Mouse (Mus musculus) midbrain, embryonic 13.5 days (tissue): ENCODE results near the gene Fcgr2b. TPM values are rescaled to one million over a fixed set of nuclear protein-coding genes. Genes with fewer than 3 reads are reported as not detected.
"Not testable (repeated sequence)": the region's sequence is repeated elsewhere in the genome, so short reads cannot be mapped to it uniquely, and the experiment has no call there.

Source experiments
- ATAC-seq: fragments of 200-750 bp; cut with Nextera tagmentation; 2 replicates; pipeline ENCODE4 v1.8.0; 2017; ENCODE audit warnings: mild to moderate bottlenecking, moderate TSS enrichment, moderate library complexity
- H3K27ac ChIP-seq: fragments of 300-500 bp; sonication (generic); 2 replicates; pipeline ENCODE4 v1.5.1; 2015; ENCODE audit warnings: inconsistent platforms, mild to moderate bottlenecking, moderate library complexity
- H3K27me3 ChIP-seq: fragments of 300-500 bp; sonication (generic); 2 replicates; pipeline ENCODE4 v1.6.1; 2015; ENCODE audit warnings: mild to moderate bottlenecking, inconsistent platforms
- H3K36me3 ChIP-seq: fragments of 300-500 bp; sonication (generic); 2 replicates; pipeline ENCODE4 v1.6.1; 2015; ENCODE audit warnings: mild to moderate bottlenecking, inconsistent platforms
- H3K4me1 ChIP-seq: fragments of 300-500 bp; sonication (generic); replicated peaks from 2 replicates; pipeline ENCODE4 v1.6.1; 2015; ENCODE audit warnings: inconsistent platforms
- H3K4me2 ChIP-seq: fragments of 300-500 bp; sonication (generic); replicated peaks from 2 replicates; pipeline ENCODE4 v1.6.1; 2015; ENCODE audit warnings: moderate library complexity, mild to moderate bottlenecking, inconsistent platforms
- H3K4me3 ChIP-seq: fragments of 300-500 bp; sonication (generic); replicated peaks from 2 replicates; pipeline ENCODE4 v1.5.1; 2015; ENCODE audit warnings: mild to moderate bottlenecking, inconsistent platforms
- H3K9ac ChIP-seq: fragments of 300-500 bp; sonication (generic); replicated peaks from 2 replicates; pipeline ENCODE4 v1.6.1; 2015; ENCODE audit warnings: mild to moderate bottlenecking, inconsistent platforms
- H3K9me3 ChIP-seq: fragments of 300-500 bp; sonication (generic); 2 replicates; pipeline ENCODE4 v1.6.1; 2016; ENCODE audit warnings: mild to moderate bottlenecking, inconsistent platforms
- WGBS: fragments of 180-500 bp; shearing (Covaris S2); methylation state at CpG from one replicate; pipeline ENCODE4 v1.1.7; 2015; 5-methylcytosine and 5-hydroxymethylcytosine counted together
- polyA plus RNA-seq: library from polyadenylated mRNA; unstranded; fragments of >200 nt; fragmentation: Nextera tagmentation; extraction: Ambion mirVana; gene quantifications from 2 replicates; pipeline ENCODE4 v1.2.1, GENCODE M21; 2015

Gene Fcgr2b
- polyA plus RNA-seq, 1 experiment from 2014 or later = 0.57 TPM

DNA sequence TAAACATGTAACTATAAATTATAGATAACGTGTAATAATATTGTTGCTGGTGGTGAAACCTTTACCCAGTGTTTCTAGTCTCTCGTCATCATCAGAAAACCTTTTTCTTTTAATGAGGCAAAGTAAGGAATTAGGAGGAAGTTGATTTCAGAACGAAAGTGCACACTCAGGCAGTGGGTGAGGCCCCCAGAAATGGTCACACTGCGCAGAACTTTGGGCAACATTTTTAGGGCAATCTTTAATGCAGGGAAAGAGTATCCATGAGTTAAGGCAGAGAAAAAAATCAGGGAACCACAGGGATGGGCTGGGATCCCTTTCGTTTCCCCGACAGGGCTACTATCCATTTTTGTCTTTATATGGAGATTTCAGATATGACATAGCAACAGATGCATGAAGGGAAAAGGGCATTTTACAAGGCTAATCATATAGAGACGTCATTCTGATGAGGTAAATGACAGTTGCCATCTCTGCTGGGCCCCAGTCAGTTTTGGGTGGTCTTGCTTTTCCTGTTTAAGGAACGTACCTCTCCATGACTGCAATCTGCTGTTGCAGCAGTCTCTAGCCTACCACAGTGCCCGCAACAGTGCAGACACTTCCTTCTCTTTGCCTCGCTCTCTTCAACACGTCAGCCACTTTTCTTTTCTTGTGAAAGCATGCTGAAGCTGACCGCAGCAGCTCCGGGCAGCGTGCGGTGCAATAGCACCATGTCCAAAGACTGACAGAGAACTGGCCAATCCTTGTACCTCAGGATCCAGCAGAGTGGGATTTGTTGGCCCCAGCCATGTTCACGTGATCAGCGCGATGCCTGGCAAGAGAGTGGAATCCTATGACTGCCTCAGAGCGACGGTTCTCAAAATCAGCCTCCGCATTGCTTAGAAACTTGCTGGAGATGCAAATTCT lies 21.7 kb upstream of the Fcgr2b start:
- no peaks in the 10 kb centered on the region for H3K4me1 ChIP-seq
- no peak overlapping the region for H3K9ac ChIP-seq
- H3K4me2 ChIP-seq = peak overlapping the region; percentile 26; the same call in 1 of the 2 replicates
- no peak overlapping the region for H3K27ac ChIP-seq
- no peak overlapping the region for H3K4me3 ChIP-seq
- H3K27me3 ChIP-seq = no peaks in the 10 kb centered on the region
- no peak for ATAC-seq
- no peaks in the 10 kb centered on the region for H3K36me3 ChIP-seq
- H3K9me3 ChIP-seq = no peaks in the 10 kb centered on the region
- WGBS = 65% methylated on average over 21 of the region's 21 CpGs

DNA sequence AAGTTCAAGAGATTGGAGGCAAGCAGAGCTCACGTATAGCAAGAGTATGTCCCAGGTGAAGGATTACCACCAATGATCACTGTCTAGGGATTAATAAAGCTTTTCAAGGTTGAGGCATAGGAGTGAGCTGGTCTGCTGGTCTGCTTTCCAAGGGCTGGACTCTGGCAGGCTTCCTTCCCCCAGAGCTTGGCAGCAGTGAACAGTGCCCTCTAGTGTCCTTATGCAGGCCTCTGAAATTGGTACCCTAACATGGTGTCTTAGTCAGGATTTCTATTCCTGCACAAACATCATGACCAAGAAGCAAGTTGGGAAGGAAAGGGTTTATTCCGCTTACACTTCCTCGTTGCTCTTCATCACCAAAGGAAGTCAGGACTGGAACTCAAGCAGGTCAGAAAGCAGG lies 20.4 kb upstream of the Fcgr2b start:
- no peak for ATAC-seq
- Histone ChIP-seq H3K27me3 (no peaks in the 10 kb centered on the region), H3K9ac (no peak overlapping the region), H3K4me3 (no peak overlapping the region), H3K4me2 (no peak overlapping the region), H3K9me3 (no peaks in the 10 kb centered on the region), H3K27ac (no peak overlapping the region), H3K4me1 (no peaks in the 10 kb centered on the region), H3K36me3 (no peaks in the 10 kb centered on the region)
- WGBS = 46% methylated on average over 3 of the region's 3 CpGs

DNA sequence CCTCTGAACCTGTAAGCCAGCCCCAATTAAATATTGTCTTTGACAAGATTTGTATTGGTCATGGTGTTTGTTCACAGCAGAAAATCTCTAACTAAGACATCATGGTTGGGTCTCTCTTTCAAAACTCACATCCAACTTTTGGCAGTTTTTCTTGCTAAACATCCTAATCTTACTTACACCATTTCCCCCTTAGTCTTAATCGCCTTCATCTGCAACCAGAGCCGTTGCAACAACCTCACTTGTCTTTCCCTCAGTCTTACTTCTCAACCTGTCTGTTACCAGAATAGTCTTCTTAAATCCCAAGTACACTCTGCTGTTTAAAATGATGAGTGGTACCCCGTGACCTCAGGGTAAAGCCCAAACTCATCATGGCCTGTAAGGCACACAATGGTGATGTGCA lies 19.7 kb upstream of the Fcgr2b start:
- Histone ChIP-seq H3K36me3 (no peaks in the 10 kb centered on the region), H3K9me3 (no peaks in the 10 kb centered on the region), H3K9ac (no peak overlapping the region), H3K27ac (no peak overlapping the region), H3K4me3 (no peak overlapping the region), H3K4me1 (no peaks in the 10 kb centered on the region), H3K27me3 (no peaks in the 10 kb centered on the region), H3K4me2 (no peak overlapping the region)
- ATAC-seq = no peak
- whole genome bisulfite sequencing = 78% methylated on average over 3 of the region's 3 CpGs

DNA sequence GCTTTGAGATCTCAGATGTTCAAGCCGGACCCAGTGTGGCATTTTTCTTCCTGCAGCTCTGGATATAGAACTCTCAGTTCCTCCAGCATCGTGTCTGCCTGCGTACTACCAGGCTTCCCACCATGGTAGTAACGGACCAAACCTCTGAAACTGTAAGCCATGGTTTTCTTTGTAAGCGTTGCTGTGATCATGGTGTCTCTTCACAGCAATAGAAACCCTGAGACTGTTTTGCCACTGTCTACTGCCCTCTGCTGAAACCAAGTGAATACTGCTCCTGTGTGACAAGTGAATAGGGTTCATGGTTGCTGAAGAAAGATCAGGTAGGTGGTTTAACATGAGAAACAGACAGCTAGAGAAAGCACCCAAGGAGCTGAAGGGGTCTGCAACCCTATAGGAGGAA lies 16.2 kb upstream of the Fcgr2b start:
- H3K36me3 ChIP-seq = no peaks in the 10 kb centered on the region
- H3K4me3 ChIP-seq = no peak overlapping the region
- no peak overlapping the region for H3K4me2 ChIP-seq
- no peaks in the 10 kb centered on the region for H3K27me3 ChIP-seq
- no peak overlapping the region for H3K27ac ChIP-seq
- no peak overlapping the region for H3K9ac ChIP-seq
- WGBS = 73% methylated on average over 5 of the region's 5 CpGs
- no peak for ATAC-seq
- no peaks in the 10 kb centered on the region for H3K9me3 ChIP-seq
- no peaks in the 10 kb centered on the region for H3K4me1 ChIP-seq

DNA sequence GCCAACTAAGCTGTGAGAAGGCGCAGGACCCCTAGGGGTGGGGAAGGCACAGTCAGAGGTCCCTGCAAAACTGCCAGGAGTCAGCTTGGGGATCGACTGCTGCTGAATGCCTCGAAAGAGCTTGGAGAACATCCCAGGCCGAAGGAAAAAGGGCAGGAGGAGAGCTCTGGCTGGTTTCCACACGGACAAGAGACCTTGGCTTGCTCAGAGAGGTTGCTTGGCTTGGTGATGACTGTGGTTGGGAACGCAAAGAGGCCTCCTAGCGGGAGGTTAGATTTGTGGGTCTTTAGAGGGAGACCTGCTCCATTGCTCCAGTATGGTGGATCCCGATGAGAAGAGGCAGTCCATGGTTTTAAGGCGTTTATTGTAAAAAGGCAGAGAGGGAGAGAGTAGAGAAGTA lies 13.3 kb upstream of the Fcgr2b start:
- Histone ChIP-seq H3K9me3 (no peaks in the 10 kb centered on the region), H3K27ac (no peak overlapping the region), H3K27me3 (no peaks in the 10 kb centered on the region), H3K4me2 (no peak overlapping the region), H3K4me1 (no peaks in the 10 kb centered on the region), H3K4me3 (no peak overlapping the region), H3K9ac (no peak overlapping the region), H3K36me3 (no peaks in the 10 kb centered on the region)
- 80% methylated on average over 9 of the region's 9 CpGs for WGBS
- ATAC-seq = no peak

DNA sequence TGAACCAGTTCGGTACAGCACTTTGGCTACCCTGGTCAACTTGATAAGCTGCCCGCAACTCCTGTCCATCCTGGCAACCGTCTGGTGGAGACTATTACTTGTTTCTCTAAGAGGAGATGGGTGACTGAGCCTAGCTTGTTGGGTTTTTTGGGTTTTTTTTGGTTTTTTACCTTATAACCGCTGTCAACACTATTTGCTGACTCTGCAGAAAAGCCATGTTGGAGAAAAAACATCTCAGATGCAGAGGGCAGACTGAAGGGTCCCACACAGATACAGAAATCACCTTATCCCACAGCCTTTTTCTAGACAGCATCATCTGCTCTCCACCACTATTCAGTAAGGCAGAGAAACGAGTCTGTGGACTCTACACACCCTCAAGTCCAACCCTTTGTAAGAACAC lies 9.5 kb upstream of the Fcgr2b start:
- Histone ChIP-seq H3K4me2 (no peak overlapping the region), H3K4me1 (no peaks in the 10 kb centered on the region), H3K36me3 (no peaks in the 10 kb centered on the region), H3K27me3 (no peaks in the 10 kb centered on the region), H3K9me3 (no peaks in the 10 kb centered on the region), H3K9ac (no peak overlapping the region), H3K4me3 (no peak overlapping the region), H3K27ac (no peak overlapping the region)
- no peak for ATAC-seq
- 82% methylated on average over 5 of the region's 5 CpGs for WGBS

DNA sequence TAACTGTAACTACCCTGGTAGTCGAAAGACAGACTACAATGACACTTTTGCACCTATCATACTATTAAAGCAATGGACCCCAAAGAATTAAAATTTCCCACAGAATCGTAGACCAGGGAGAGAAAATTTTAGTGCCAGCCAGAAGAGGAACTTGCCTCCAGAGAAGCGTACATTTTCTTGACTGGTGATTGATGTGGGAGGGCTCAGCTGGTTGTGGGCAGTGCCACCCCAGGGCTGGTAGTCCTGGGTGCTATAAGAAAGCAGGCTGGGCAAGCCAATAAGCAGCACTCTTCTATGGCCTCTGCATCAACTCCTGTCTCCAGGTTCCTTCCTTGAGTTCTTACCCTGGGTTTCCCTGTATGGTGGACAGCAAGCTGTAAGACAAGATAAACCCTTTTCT lies 8.7 kb upstream of the Fcgr2b start:
- WGBS = 89% methylated on average over 3 of the region's 3 CpGs
- Histone ChIP-seq H3K9ac (no peak overlapping the region), H3K9me3 (no peaks in the 10 kb centered on the region), H3K4me1 (no peaks in the 10 kb centered on the region), H3K36me3 (no peaks in the 10 kb centered on the region), H3K4me2 (no peak overlapping the region), H3K27ac (no peak overlapping the region), H3K27me3 (no peaks in the 10 kb centered on the region), H3K4me3 (no peak overlapping the region)
- ATAC-seq = no peak

DNA sequence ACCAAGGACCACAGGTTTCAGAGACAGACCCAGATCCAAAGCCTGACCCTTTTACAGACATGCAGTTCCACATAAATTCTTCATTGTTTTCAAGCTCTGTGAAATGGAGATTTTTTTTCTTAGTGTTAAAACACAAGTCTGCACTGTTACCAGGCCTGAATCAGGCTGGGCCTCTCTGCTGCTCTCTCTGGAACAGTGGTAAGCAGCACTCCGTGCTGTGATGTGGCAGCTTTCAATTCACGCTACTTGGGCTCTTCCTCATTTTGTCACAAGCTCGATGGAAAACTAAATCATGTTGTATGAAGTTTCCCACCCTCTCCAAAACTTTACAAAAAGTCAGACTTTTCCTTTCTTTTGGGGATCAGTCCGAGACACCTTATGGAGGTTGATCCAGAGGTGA lies 6.7 kb upstream of the Fcgr2b start:
- Histone ChIP-seq H3K4me2 (no peak overlapping the region), H3K9me3 (no peaks in the 10 kb centered on the region), H3K9ac (no peak overlapping the region), H3K36me3 (no peaks in the 10 kb centered on the region), H3K4me3 (no peak overlapping the region), H3K4me1 (no peaks in the 10 kb centered on the region), H3K27ac (no peak overlapping the region), H3K27me3 (no peaks in the 10 kb centered on the region)
- no peak for ATAC-seq
- 85% methylated on average over 4 of the region's 4 CpGs for WGBS

DNA sequence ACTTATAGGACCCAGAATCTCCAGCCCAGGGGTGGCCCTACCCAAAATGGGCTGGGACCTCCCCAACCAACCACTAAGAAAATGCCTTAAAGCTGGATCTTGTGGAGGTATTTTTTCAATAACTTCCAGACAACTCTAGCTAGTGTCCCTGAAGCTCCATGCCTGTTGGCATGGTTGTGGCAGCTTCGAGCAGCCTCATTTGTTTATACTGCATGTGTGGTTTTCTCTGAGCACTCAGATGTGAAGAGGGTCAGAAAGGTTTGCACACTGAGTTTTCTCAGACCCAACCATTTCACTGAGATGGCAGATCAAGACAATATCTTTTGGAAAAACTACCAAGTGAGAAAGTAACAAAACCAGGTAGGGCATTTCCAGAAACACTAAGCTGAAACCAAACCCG lies 6.0 kb upstream of the Fcgr2b start:
- WGBS = 87% methylated on average over 2 of the region's 2 CpGs
- no peaks in the 10 kb centered on the region for H3K9me3 ChIP-seq
- H3K4me1 ChIP-seq = no peaks in the 10 kb centered on the region
- H3K4me3 ChIP-seq = no peak overlapping the region
- no peak overlapping the region for H3K9ac ChIP-seq
- no peak overlapping the region for H3K27ac ChIP-seq
- no peaks in the 10 kb centered on the region for H3K36me3 ChIP-seq
- no peak for ATAC-seq
- no peak overlapping the region for H3K4me2 ChIP-seq
- no peaks in the 10 kb centered on the region for H3K27me3 ChIP-seq

DNA sequence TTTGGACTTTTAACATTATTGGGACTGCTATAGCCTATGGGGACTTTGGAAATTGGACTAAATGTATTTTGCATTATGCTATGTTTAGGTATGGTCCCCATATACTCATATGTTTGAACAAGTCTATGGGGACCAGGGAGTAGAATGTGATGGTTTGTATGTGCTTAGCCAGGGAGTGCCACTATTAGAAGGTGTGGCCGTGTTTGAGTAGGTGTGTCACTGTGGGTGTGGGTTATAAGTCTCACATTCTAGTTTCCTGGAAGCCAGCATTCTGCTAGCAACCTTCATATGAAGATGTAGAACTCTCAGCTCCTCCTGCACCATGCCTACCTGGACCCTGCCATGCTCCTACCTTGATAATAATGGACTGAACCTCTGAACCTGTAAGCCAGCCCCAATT lies 5.3 kb upstream of the Fcgr2b start:
- H3K9ac ChIP-seq, H3K9me3 ChIP-seq, H3K27me3 ChIP-seq, H3K4me2 ChIP-seq, H3K27ac ChIP-seq, H3K4me3 ChIP-seq, H3K4me1 ChIP-seq, ATAC-seq, H3K36me3 ChIP-seq: not testable (repeated sequence)
- 77% methylated on average over 1 of the region's 1 CpGs for WGBS

DNA sequence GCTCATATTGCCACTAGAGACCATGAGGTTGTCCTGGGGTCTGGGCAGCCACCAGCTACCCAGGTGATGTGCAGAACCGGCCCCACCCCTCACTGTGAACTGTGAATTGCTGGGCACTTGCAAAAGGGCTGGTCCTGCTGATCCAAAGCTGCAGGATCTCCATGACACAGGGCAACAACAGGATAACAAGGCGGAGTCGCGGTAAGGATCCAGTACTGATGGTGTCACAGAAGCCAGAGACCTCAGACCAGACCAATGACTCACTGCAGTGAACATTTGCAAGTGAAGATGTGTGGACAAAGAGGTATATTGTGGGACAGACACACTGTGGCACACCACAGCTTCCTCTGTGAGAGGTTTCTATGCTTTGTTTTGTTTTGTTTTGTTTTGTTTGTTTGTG lies 2.3 kb upstream of the Fcgr2b start:
- H3K9me3 ChIP-seq = no peaks in the 10 kb centered on the region
- no peak for ATAC-seq
- H3K4me2 ChIP-seq = no peak overlapping the region
- H3K36me3 ChIP-seq = no peaks in the 10 kb centered on the region
- no peak overlapping the region for H3K27ac ChIP-seq
- H3K4me3 ChIP-seq = no peak overlapping the region
- 79% methylated on average over 4 of the region's 4 CpGs for WGBS
- H3K4me1 ChIP-seq = no peaks in the 10 kb centered on the region
- H3K27me3 ChIP-seq = no peaks in the 10 kb centered on the region
- no peak overlapping the region for H3K9ac ChIP-seq

DNA sequence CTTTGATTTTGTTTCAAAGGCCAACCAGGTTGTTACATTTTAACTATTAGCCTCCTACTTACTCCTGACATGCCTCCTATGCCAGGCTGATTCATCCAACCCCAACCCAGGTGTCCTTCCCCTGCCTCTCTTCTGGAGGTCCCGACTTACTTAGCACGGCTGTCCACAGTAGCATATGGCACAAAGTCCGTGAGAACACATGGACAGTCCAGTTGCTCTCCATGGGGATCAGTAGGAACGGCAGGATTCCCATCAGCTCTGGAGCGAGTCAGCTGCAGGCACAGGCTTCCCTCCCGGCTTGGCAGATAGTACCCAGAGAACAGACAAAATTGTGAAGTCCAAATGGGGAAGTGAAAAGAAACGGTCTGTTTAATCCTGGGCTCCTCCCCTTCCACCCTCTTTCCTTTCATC lies 591 bp downstream of the Fcgr2b start:
- H3K9me3 ChIP-seq = no peaks in the 10 kb centered on the region
- no peak for ATAC-seq
- 75% methylated on average over 7 of the region's 7 CpGs for WGBS
- no peaks in the 10 kb centered on the region for H3K36me3 ChIP-seq
- no peak overlapping the region for H3K9ac ChIP-seq
- no peaks in the 10 kb centered on the region for H3K27me3 ChIP-seq
- H3K27ac ChIP-seq = no peak overlapping the region
- H3K4me3 ChIP-seq = no peak overlapping the region
- H3K4me2 ChIP-seq = no peak overlapping the region
- no peaks in the 10 kb centered on the region for H3K4me1 ChIP-seq

DNA sequence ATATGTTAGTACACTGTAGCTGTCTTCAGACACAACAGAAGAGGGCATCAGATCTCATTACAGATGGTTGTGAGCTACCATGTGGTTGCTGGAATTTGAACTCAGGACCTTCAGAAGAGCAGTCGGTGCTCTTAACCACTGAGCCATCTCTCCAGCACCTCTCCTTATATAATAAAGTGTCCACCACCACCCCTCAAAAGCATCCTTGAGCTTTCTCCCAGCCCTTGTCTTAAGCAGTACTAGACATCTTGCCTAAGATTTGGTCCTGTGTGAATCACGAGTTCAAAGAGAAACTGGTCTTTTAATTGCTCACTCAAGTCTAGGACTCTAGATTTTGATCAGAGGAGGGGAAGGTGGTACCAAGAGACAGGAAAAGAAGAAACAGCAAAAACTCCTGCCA lies 997 bp downstream of the Fcgr2b start:
- H3K27me3 ChIP-seq, H3K4me3 ChIP-seq, H3K4me1 ChIP-seq, H3K9ac ChIP-seq, H3K27ac ChIP-seq, ATAC-seq, H3K4me2 ChIP-seq, H3K36me3 ChIP-seq, H3K9me3 ChIP-seq: not testable (repeated sequence)
- WGBS = 83% methylated on average over 2 of the region's 2 CpGs
